Mouse (Mus musculus) embryonic facial prominence, embryonic 13.5 days (tissue): ENCODE measurements around the gene Zbtb7b. TPM values are rescaled to one million over a fixed set of nuclear protein-coding genes. Genes with fewer than 3 reads are reported as not detected.
"Not testable (repeated sequence)": the region's sequence is repeated elsewhere in the genome, so short reads cannot be mapped to it uniquely, and the experiment has no call there.

Experiments used
- ATAC-seq: fragments of 200-750 bp; cut with Nextera tagmentation; 2 replicates; pipeline ENCODE4 v1.8.0; 2017; ENCODE audit warnings: low read depth; ENCODE audit not compliant: insufficient number of reproducible peaks, insufficient read depth, low FRiP score, low TSS enrichment
- H3K27ac ChIP-seq: fragments of 300-500 bp; sonication (generic); 2 replicates; pipeline ENCODE4 v1.5.1; 2015; ENCODE audit warnings: moderate library complexity, mild to moderate bottlenecking, inconsistent platforms
- H3K27me3 ChIP-seq: fragments of 300-500 bp; sonication (generic); 2 replicates; pipeline ENCODE4 v1.6.1; 2015; ENCODE audit warnings: mild to moderate bottlenecking, inconsistent platforms
- H3K36me3 ChIP-seq: fragments of 300-500 bp; sonication (generic); 2 replicates; pipeline ENCODE4 v1.6.1; 2015; ENCODE audit warnings: mild to moderate bottlenecking, inconsistent platforms
- H3K4me1 ChIP-seq: fragments of 300-500 bp; sonication (generic); 2 replicates; pipeline ENCODE4 v1.6.1; 2015; ENCODE audit warnings: inconsistent platforms
- H3K4me2 ChIP-seq: fragments of 300-500 bp; sonication (generic); 2 replicates; pipeline ENCODE4 v1.6.1; 2015; ENCODE audit warnings: moderate library complexity, mild to moderate bottlenecking, inconsistent platforms
- H3K4me3 ChIP-seq: fragments of 300-500 bp; sonication (generic); 2 replicates; pipeline ENCODE4 v1.5.1; 2015; ENCODE audit warnings: mild to moderate bottlenecking, inconsistent platforms
- H3K9ac ChIP-seq: fragments of 300-500 bp; sonication (generic); 2 replicates; pipeline ENCODE4 v1.6.1; 2015; ENCODE audit warnings: mild to moderate bottlenecking, inconsistent platforms
- H3K9me3 ChIP-seq: fragments of 300-500 bp; sonication (generic); 2 replicates; pipeline ENCODE4 v1.6.1; 2016; ENCODE audit warnings: inconsistent platforms
- WGBS: fragments of 180-500 bp; shearing (Covaris S2); methylation state at CpG from one replicate; pipeline ENCODE4 v1.1.7; 2015; ENCODE audit warnings: mixed read lengths; 5-methylcytosine and 5-hydroxymethylcytosine counted together
- polyA plus RNA-seq: library from polyadenylated mRNA; unstranded; fragments of >200 nt; fragmentation: Nextera tagmentation; extraction: Ambion mirVana; gene quantifications from 2 replicates; pipeline ENCODE4 v1.2.1, GENCODE M21; 2015

The Zbtb7b gene
- polyA plus RNA-seq, result 1.7 and 2.1 TPM in 2 replicates

GRCm38 (mm10) chr3:89394006-89394893 is at the start of gene Zbtb7b:
Gene Zbtb7b, minus strand, starts transcription at chr3:89394776.
- Histone ChIP-seq H3K4me2 (peak within 1 kb of the TSS; percentile 94), H3K9ac (peak within 1 kb of the TSS; percentile 70), H3K4me3 (peak within 1 kb of the TSS; percentile 56), H3K4me1 (peaks cover 57% of the 10 kb centered on the region), H3K27me3 (peaks cover 29% of the 10 kb centered on the region), H3K9me3 (no peaks in the 10 kb centered on the region), H3K36me3 (no peaks in the 10 kb centered on the region), H3K27ac (peak within 1 kb of the TSS; percentile 89)
- ATAC-seq, result peak; percentile 53
- under 1% methylated on average over 40 of the region's 42 CpGs for WGBS

DNA sequence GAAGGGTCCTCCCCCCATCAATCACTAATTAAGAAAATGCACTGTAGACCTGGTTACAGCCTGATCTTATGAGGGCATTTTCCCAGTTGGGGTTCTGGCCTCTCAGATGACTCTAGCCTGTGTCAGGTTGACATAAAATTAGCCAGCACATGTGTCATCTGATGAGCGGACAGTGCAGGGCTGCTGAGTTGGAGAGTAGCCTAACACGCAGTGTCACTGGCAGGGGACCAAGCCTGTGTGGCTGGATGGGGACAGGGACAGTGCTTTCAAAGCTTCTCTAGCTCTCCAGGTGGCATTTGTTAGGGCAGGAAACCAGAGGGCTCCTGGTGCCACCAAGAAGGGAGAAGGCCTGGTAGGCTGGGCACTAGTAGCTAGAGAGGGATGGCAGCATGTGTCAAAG is 46.1 kb upstream of the Zbtb7b start:
- H3K9ac ChIP-seq, result 0 out of 2 replicates have a peak overlapping the region, but pooled peaks have one; percentile 16
- WGBS, result 90% methylated on average over 2 of the region's 2 CpGs
- no peaks in the 10 kb centered on the region for H3K9me3 ChIP-seq
- no peak overlapping the region for H3K27ac ChIP-seq
- no peak for ATAC-seq
- H3K4me1 ChIP-seq, result peaks cover 12% of the 10 kb centered on the region
- H3K36me3 ChIP-seq, result peaks cover 16% of the 10 kb centered on the region; the same call in 1 of the 2 replicates
- H3K4me3 ChIP-seq, result no peak overlapping the region
- H3K4me2 ChIP-seq, result no peak overlapping the region
- H3K27me3 ChIP-seq, result no peaks in the 10 kb centered on the region

DNA sequence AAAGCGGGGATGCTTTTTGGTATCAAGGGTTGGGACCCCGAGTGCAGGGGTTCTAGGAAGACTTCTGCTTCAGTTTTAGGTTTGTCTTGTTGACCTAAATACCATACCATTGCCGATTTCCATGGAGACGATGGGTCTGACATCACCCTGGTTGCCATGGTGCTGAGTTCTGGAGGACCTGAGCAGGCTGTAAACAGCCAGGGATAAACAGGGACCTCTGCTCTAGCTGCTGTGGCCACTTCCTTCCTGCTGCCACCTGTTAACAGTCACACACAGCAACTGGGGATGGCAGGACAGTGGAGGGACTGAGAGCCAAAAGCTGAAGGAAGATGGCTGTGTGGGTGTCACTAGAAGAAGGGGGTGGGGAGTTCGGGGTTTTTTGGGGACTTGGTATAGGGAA is 42.7 kb upstream of the Zbtb7b start:
- 34% methylated on average over 5 of the region's 5 CpGs for WGBS
- Histone ChIP-seq H3K4me1 (peaks cover 23% of the 10 kb centered on the region), H3K27ac (peak overlapping the region; percentile 72), H3K4me3 (peak overlapping the region; percentile 50), H3K4me2 (peak overlapping the region; percentile 64), H3K9me3 (no peaks in the 10 kb centered on the region), H3K36me3 (peaks cover 34% of the 10 kb centered on the region), H3K9ac (peak overlapping the region; percentile 75), H3K27me3 (no peaks in the 10 kb centered on the region)
- no peak for ATAC-seq

DNA sequence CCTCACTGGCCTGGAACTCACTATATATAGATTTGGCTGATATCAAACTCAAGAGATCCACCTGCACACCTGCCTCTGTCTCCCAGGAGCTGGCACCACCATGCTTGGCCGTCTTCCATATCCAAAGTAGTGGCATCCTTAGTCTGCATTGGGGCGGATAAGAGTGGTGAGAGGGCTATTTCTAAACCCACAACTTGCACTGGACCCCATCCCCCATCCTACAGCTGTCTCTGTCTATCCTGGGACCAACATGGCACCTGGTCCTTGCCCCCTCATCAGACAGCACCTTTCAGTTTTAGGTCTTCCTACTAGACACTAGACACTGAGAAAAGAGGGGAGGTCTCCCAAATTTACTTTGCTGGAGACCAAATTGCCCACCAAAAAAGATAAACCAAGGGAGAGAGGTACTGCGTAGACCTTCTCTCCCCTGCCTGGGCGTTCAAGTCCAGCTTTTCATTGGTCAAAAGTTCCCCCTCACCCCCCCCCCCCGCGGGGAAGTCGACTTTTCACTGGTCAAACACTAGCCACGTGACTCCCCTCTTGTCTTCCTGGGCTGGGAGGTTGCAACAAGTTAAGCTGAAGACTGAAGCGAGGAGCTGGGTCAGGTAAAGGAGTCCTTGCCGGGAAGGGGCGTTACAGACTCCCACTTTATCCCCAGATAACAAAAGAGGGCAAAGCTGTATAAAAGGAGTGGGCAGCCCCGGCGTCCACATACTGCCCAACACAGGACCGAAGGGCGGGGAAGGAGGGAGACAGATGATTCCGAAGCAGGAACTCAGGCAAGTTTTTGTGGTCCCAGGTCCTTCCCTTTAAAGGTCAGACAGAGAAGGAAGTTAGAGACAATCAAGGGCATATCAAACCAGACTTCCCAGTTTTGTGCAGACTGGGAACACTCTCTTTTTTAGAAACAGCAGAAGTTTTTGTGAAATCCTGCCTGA is 41.9 kb upstream of the Zbtb7b start, which contains the start of gene Pbxip1:
TSS of gene Pbxip1 (plus strand) at position 531 of the 938 bp plus-strand sequence.
- Histone ChIP-seq H3K9me3 (no peaks in the 10 kb centered on the region), H3K27ac (peak within 1 kb of the TSS; percentile 72), H3K4me1 (peaks cover 29% of the 10 kb centered on the region), H3K36me3 (peaks cover 38% of the 10 kb centered on the region), H3K9ac (peak within 1 kb of the TSS; percentile 75), H3K4me3 (peak within 1 kb of the TSS; percentile 50), H3K27me3 (no peaks in the 10 kb centered on the region), H3K4me2 (peak within 1 kb of the TSS; percentile 64)
- WGBS, result 5% methylated on average over 16 of the region's 16 CpGs
- peak; percentile 80 for ATAC-seq

GRCm38 (mm10) chr3:89435041-89435440 is 40.5 kb upstream of the Zbtb7b start:
- no peak for ATAC-seq
- Histone ChIP-seq H3K9me3 (no peaks in the 10 kb centered on the region), H3K4me1 (peaks cover 36% of the 10 kb centered on the region), H3K9ac (no peak overlapping the region), H3K36me3 (peaks cover 36% of the 10 kb centered on the region), H3K27me3 (no peaks in the 10 kb centered on the region), H3K4me2 (no peak overlapping the region), H3K4me3 (no peak overlapping the region), H3K27ac (peak overlapping the region; percentile 51; the same call in 1 of the 2 replicates)
- 50% methylated on average over 7 of the region's 7 CpGs for WGBS

DNA sequence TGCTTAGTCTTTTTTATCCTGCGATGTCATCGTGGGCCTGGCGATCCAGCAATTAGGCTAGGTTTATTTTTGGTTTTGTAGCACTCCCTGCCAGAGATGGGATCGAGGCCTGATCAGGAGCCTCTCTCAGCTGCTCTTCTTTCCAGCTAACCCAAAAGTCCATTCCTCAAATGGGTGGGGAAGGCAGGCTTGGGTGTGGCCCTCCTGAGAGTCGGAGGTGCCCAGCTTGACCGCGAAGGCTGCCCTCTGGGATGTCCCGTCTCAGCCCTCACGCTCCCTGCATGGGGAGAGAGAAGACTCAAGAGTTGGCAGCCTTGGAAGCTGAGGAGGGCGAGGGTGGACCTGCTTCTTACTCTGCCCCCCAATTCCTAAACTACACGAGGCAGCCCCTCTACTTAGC is 40.0 kb upstream of the Zbtb7b start:
- H3K4me3 ChIP-seq, result no peak overlapping the region
- H3K27me3 ChIP-seq, result no peaks in the 10 kb centered on the region
- peaks cover 36% of the 10 kb centered on the region for H3K4me1 ChIP-seq
- WGBS, result 84% methylated on average over 11 of the region's 11 CpGs
- no peak overlapping the region for H3K9ac ChIP-seq
- no peak for ATAC-seq
- peaks cover 34% of the 10 kb centered on the region for H3K36me3 ChIP-seq
- H3K27ac ChIP-seq, result 0 out of 2 replicates have a peak overlapping the region, but pooled peaks have one; percentile 51
- H3K4me2 ChIP-seq, result no peak overlapping the region
- H3K9me3 ChIP-seq, result no peaks in the 10 kb centered on the region

GRCm38 (mm10) chr3:89432606-89433005 is 38.0 kb upstream of the Zbtb7b start:
- WGBS, result 95% methylated on average over 8 of the region's 8 CpGs
- Histone ChIP-seq H3K4me3 (no peak overlapping the region), H3K4me1 (peaks cover 36% of the 10 kb centered on the region), H3K9ac (no peak overlapping the region), H3K9me3 (no peaks in the 10 kb centered on the region), H3K4me2 (no peak overlapping the region), H3K27me3 (no peaks in the 10 kb centered on the region), H3K27ac (no peak overlapping the region), H3K36me3 (peaks cover 43% of the 10 kb centered on the region)
- ATAC-seq, result no peak

- H3K36me3 ChIP-seq, result peaks cover 62% of the 10 kb centered on the region
- WGBS, result 2% methylated on average over 68 of the region's 68 CpGs
- peak within 1 kb of the TSS; percentile 98 for H3K9ac ChIP-seq
- H3K9me3 ChIP-seq, result no peaks in the 10 kb centered on the region
- peaks cover 23% of the 10 kb centered on the region for H3K4me1 ChIP-seq
- peak; percentile 95 for ATAC-seq
- H3K27ac ChIP-seq, result peak within 1 kb of the TSS; percentile 95
- no peaks in the 10 kb centered on the region for H3K27me3 ChIP-seq
- peak within 1 kb of the TSS; percentile 76 for H3K4me2 ChIP-seq
- H3K4me3 ChIP-seq, result peak within 1 kb of the TSS; percentile 99
Measured at GRCm38 (mm10) chr3:89430171-89431159, 35.9 kb upstream of the Zbtb7b start, which contains the start of gene Pygo2. Gene Pygo2, plus strand, starts transcription at chr3:89430214.

DNA sequence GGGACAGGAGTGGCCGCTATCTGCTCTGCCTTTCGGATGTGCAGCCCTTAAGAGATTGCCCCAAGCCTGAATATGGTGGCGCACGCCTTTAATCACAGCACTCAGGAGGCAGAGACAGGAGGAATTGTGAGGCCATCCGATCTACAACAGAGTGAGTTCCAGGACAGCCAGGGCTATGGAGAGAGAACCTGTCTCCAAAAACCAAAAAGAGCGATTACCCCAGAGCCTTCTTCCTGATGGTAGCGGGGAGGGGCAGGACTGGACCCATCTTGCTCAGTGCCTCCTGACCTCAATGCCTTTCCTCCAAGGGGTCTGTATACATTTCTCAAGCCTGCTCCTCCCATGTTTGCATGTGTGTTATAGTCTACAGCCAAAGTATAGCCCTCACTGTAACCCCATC is 34.4 kb upstream of the Zbtb7b start:
- H3K4me2 ChIP-seq, ATAC-seq, H3K4me3 ChIP-seq, H3K9me3 ChIP-seq, H3K9ac ChIP-seq, H3K27ac ChIP-seq, H3K27me3 ChIP-seq: not testable (repeated sequence)
- 93% methylated on average over 7 of the region's 7 CpGs for WGBS
- H3K4me1 ChIP-seq, result peaks cover 17% of the 10 kb centered on the region
- H3K36me3 ChIP-seq, result peaks cover 62% of the 10 kb centered on the region

DNA sequence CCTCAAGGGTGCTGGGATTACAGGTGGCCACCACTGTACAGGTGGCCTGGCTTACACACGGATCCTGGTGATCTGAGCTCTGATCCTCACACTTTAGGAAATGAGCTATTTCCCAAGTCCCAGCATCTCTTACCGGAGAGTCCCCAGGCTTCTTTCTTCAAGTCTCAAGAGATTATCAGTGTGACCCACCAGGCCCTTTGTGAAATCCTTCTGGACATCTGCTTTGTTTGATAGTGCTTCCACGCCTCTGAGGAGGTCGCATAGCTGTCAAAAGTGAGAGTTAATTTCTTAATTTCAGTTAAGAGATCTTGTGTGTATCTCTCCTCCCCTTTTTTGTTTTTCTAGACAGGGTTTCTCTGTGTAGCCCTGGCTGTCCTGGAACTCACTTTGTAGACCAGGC is 31.3 kb upstream of the Zbtb7b start:
- WGBS, result 89% methylated on average over 4 of the region's 4 CpGs
- Histone ChIP-seq H3K9ac (no peak overlapping the region), H3K27ac (no peak overlapping the region), H3K4me1 (peaks cover 34% of the 10 kb centered on the region), H3K9me3 (no peaks in the 10 kb centered on the region), H3K4me2 (no peak overlapping the region), H3K4me3 (no peak overlapping the region), H3K36me3 (peaks cover 49% of the 10 kb centered on the region), H3K27me3 (no peaks in the 10 kb centered on the region)
- no peak for ATAC-seq
